Mouse (Mus musculus) cortical plate, adult 2 months (tissue): ENCODE measurements around the gene Phgr1.

Experiments
- CTCF ChIP-seq: fragments of 200-500 bp; IDR thresholded peaks from 2 replicates; pipeline ENCODE4 v1.5.1; 2011; ENCODE audit warnings: mild to moderate bottlenecking, control low read depth, low read length; ENCODE audit not compliant: insufficient read depth; ENCODE audit errors: extremely low read depth
- POLR2A ChIP-seq: fragments of 200-500 bp; IDR thresholded peaks from 2 replicates; pipeline ENCODE4 v1.6.1; 2011; ENCODE audit warnings: mild to moderate bottlenecking, low read length, control low read depth; ENCODE audit not compliant: insufficient read depth; ENCODE audit errors: extremely low read depth

DNA sequence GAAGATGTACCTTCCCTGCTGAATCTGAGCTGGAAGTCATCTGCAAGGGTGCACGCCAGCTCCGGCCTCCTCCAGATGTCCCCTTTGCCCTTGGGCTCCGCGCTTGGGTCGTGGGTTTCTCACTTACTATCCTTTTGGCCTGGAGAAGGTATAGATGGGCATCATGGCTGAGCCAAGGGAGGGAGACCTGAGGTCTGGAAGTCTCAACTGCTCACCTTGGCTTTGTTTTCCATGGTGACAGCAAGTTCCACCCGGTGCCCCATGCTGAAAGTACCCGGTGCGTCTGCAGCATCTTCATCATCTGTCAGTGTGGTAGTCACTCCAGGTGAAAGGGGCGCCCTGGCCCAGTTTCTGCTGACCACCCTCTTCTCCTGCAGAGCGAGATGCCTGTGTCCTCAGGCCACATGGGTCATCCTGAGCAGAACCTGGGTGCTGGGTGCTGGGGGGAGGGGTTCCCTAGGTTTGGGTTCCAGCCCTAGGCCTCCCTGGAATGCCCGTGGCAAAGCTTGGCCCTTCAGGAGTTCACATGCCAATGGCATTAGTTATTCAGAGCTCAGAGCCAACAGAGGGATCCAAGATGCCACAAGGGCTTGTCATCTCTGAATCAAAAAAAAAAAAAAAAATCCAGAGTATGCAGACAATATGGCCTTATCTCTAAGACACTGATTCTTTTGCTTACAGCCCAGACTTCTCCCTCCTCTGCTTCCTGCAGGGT is 12.1 kb upstream of the Phgr1 start:
- TF ChIP-seq POLR2A (no peak), CTCF (no peak)
